Mouse (Mus musculus): Measurements from ENCODE around the gene Stap2. TPM values are rescaled to one million over a fixed set of nuclear protein-coding genes. Genes with fewer than 3 reads are reported as not detected.

The Stap2 gene
- polyA plus RNA-seq, 1 experiment from 2014 or later, result 6.5 TPM

- Histone ChIP-seq H3K36me3 (ENCODE audit: control insufficient read depth, insufficient read depth, low read length) (peaks cover 20% of the 10 kb centered on the region; the same call in 1 of the 2 replicates), H3K4me1 (ENCODE audit: control insufficient read depth, insufficient read depth, low read length) (no peaks in the 10 kb centered on the region), H3K27me3 (ENCODE audit: control insufficient read depth, insufficient read depth, low read length) (no peaks in the 10 kb centered on the region), H3K9me3 (ENCODE audit: control insufficient read depth, low read length) (no peaks in the 10 kb centered on the region), H3K9ac (ENCODE audit: low read length) (no peak overlapping the region), H3K4me2 (ENCODE audit: low read depth, severe bottlenecking) (no peak overlapping the region), H3K4me3 (ENCODE audit: low read depth, low read length) (no peak overlapping the region), H3K27ac (replicated peaks; ENCODE audit: low read depth, low read length) (no peak overlapping the region)
- no peak for DNase-seq (ENCODE audit: low spot score)
- ATAC-seq (ENCODE audit: insufficient number of reproducible peaks, low FRiP score, low TSS enrichment, low read depth), result no peak
- WGBS, result 39% methylated on average over 2 of the region's 2 CpGs
These were observed 17.0 kb upstream of the Stap2 start for GRCm38 (mm10) chr17:56022131-56022988.

GRCm38 (mm10) chr17:56021161-56021910 is 16.0 kb upstream of the Stap2 start:
- no peak for DNase-seq (ENCODE audit: low spot score)
- no peak for ATAC-seq (ENCODE audit: insufficient number of reproducible peaks, low FRiP score, low TSS enrichment, low read depth)
- Histone ChIP-seq H3K27ac (replicated peaks; ENCODE audit: low read depth, low read length) (no peak overlapping the region), H3K36me3 (ENCODE audit: control insufficient read depth, insufficient read depth, low read length) (peaks cover 28% of the 10 kb centered on the region; the same call in 1 of the 2 replicates), H3K4me3 (ENCODE audit: low read depth, low read length) (no peak overlapping the region), H3K4me2 (ENCODE audit: low read depth, severe bottlenecking) (no peak overlapping the region), H3K4me1 (ENCODE audit: control insufficient read depth, insufficient read depth, low read length) (no peaks in the 10 kb centered on the region), H3K9ac (ENCODE audit: low read length) (no peak overlapping the region), H3K9me3 (ENCODE audit: control insufficient read depth, low read length) (no peaks in the 10 kb centered on the region), H3K27me3 (ENCODE audit: control insufficient read depth, insufficient read depth, low read length) (no peaks in the 10 kb centered on the region)
- WGBS, result 84% methylated on average over 4 of the region's 4 CpGs

GRCm38 (mm10) chr17:56020400-56021084 is 15.2 kb upstream of the Stap2 start:
- DNase-seq (ENCODE audit: low spot score) (no peak), ATAC-seq (ENCODE audit: insufficient number of reproducible peaks, low FRiP score, low TSS enrichment, low read depth) (no peak)
- Histone ChIP-seq H3K27ac (replicated peaks; ENCODE audit: low read depth, low read length) (no peak overlapping the region), H3K4me2 (ENCODE audit: low read depth, severe bottlenecking) (no peak overlapping the region), H3K36me3 (ENCODE audit: control insufficient read depth, insufficient read depth, low read length) (peaks cover 35% of the 10 kb centered on the region; the same call in 1 of the 2 replicates), H3K27me3 (ENCODE audit: control insufficient read depth, insufficient read depth, low read length) (no peaks in the 10 kb centered on the region), H3K9me3 (ENCODE audit: control insufficient read depth, low read length) (no peaks in the 10 kb centered on the region), H3K4me3 (ENCODE audit: low read depth, low read length) (no peak overlapping the region), H3K9ac (ENCODE audit: low read length) (no peak overlapping the region), H3K4me1 (ENCODE audit: control insufficient read depth, insufficient read depth, low read length) (no peaks in the 10 kb centered on the region)
- WGBS, result 92% methylated on average over 6 of the region's 6 CpGs

DNA sequence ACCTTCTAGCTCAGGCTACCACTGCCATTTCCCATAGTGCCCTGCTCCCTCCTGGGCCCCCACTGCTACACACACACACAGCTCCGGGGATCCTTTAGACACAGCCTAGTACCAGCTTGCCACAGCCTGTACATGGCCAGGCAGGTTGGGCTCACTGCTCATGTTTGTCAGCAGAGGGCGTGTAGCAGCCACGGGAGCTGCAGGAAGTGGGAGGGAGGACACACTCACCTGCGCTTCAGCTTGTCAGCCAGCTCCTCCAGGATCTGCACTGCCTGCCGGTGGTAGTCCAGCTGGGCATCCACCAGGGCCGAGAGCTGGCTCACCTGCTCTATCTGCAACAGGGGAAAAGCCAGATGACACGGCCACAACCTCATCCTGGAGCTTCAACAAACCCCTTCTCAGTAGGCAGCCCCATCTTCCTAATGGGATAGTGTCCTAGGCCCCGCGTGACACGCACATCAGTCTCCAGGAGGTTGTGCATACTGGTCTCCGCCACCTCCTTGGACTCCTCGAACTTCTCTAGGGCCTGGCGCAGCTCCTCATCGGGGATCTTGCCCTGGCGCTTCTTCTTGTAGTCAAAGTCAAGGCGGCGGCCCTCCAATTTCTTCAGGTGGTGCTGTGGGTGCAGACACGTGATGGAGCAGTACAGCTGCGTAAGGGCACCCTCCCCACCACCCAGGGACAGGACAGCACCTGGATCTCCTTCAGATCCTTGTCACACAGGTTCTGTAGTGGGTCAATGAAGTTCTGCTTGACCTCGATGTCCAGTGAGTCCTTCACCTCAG is 13.2 kb upstream of the Stap2 start:
- Histone ChIP-seq H3K9me3 (ENCODE audit: control insufficient read depth, low read length) (no peaks in the 10 kb centered on the region), H3K4me2 (ENCODE audit: low read depth, severe bottlenecking) (no peak overlapping the region), H3K4me3 (ENCODE audit: low read depth, low read length) (no peak overlapping the region), H3K27ac (replicated peaks; ENCODE audit: low read depth, low read length) (no peak overlapping the region), H3K27me3 (ENCODE audit: control insufficient read depth, insufficient read depth, low read length) (no peaks in the 10 kb centered on the region), H3K9ac (ENCODE audit: low read length) (no peak overlapping the region), H3K4me1 (ENCODE audit: control insufficient read depth, insufficient read depth, low read length) (no peaks in the 10 kb centered on the region), H3K36me3 (ENCODE audit: control insufficient read depth, insufficient read depth, low read length) (peaks cover 42% of the 10 kb centered on the region)
- 77% methylated on average over 20 of the region's 20 CpGs for WGBS
- no peak for DNase-seq (ENCODE audit: low spot score)
- ATAC-seq (ENCODE audit: insufficient number of reproducible peaks, low FRiP score, low TSS enrichment, low read depth), result 0 out of 2 replicates have a peak, but pooled peaks have one; percentile 6

DNA sequence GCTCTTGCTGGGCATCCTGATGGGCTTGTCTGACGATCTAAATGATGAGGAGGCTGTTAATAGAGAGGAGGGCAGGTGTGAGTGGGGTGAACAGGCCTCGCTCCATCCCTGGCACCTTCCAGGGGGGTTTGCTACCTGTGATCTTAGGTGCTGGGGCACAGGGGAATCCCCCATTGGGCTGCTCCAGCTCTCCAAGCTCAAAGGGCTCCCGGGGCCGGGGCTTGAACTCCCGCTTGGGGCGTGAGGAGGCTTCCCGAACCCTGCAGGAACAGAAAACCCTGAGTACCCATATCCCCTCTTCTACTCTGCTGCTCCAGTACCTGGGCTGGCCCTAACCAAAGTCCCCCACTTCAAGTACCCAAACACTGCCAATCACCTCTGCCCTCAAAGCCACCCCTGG is 12.5 kb upstream of the Stap2 start:
- Histone ChIP-seq H3K36me3 (ENCODE audit: control insufficient read depth, insufficient read depth, low read length) (peaks cover 44% of the 10 kb centered on the region), H3K4me2 (ENCODE audit: low read depth, severe bottlenecking) (no peak overlapping the region), H3K9me3 (ENCODE audit: control insufficient read depth, low read length) (no peaks in the 10 kb centered on the region), H3K4me1 (ENCODE audit: control insufficient read depth, insufficient read depth, low read length) (no peaks in the 10 kb centered on the region), H3K27ac (replicated peaks; ENCODE audit: low read depth, low read length) (no peak overlapping the region), H3K27me3 (ENCODE audit: control insufficient read depth, insufficient read depth, low read length) (no peaks in the 10 kb centered on the region), H3K4me3 (ENCODE audit: low read depth, low read length) (no peak overlapping the region), H3K9ac (ENCODE audit: low read length) (no peak overlapping the region)
- WGBS, result 86% methylated on average over 7 of the region's 7 CpGs
- ATAC-seq (ENCODE audit: insufficient number of reproducible peaks, low FRiP score, low TSS enrichment, low read depth) (no peak), DNase-seq (ENCODE audit: low spot score) (no peak)

DNA sequence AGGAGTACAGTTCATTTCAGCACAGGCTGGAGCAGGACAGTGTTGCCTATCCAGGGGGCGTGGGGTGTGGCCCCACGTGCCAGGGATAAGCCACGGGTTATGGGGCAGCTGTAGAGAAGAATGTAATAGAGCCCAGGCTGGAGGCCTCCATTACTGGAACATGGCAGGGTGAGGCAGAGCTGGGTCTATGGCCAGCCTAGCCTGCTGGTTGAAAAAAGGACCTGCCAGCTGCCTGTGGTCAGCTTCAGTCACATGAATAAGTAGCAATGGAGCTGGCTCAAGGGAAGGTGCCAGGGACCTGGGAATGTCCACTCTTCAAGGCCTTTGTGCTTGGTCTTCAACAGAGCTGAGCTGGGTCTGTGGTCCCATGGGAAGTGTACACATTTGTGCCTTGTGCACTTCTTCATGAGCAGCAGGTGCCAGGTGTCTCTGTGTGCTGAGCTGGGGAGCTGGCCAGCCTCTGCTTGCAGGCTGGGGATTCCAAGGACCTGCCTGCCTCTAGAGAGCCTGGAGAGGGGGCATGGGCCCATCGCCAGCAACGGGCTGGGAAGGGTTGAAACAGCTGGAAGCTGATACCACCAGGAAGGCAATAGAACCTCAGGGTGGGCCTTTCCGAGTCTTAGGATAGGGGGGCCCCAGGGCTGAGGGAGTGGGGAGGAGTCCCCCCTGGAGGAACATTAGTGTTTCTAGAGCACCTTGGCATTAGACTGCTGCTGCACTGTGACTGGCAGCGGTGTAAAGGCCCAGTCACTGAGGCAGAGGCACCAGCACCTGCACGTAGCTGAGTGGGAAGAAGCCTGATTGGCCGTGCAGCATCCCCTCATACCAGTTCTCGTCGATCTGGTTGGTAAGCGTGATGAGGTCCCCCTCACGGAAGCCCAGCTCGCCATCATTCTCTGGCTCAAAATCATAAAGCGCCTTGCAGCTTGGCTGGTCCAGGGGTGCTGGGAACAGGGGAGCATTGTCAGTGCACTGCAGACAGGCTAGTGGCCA is 11.7 kb upstream of the Stap2 start:
- no peaks in the 10 kb centered on the region for H3K27me3 ChIP-seq (ENCODE audit: control insufficient read depth, insufficient read depth, low read length)
- WGBS, result 88% methylated on average over 15 of the region's 15 CpGs
- H3K27ac ChIP-seq (replicated peaks; ENCODE audit: low read depth, low read length), result no peak overlapping the region
- ATAC-seq (ENCODE audit: insufficient number of reproducible peaks, low FRiP score, low TSS enrichment, low read depth) (no peak), DNase-seq (ENCODE audit: low spot score) (no peak)
- no peaks in the 10 kb centered on the region for H3K4me1 ChIP-seq (ENCODE audit: control insufficient read depth, insufficient read depth, low read length)
- H3K4me3 ChIP-seq (ENCODE audit: low read depth, low read length), result no peak overlapping the region
- no peak overlapping the region for H3K4me2 ChIP-seq (ENCODE audit: low read depth, severe bottlenecking)
- H3K36me3 ChIP-seq (ENCODE audit: control insufficient read depth, insufficient read depth, low read length), result peaks cover 45% of the 10 kb centered on the region
- no peak overlapping the region for H3K9ac ChIP-seq (ENCODE audit: low read length)
- H3K9me3 ChIP-seq (ENCODE audit: control insufficient read depth, low read length), result no peaks in the 10 kb centered on the region

DNA sequence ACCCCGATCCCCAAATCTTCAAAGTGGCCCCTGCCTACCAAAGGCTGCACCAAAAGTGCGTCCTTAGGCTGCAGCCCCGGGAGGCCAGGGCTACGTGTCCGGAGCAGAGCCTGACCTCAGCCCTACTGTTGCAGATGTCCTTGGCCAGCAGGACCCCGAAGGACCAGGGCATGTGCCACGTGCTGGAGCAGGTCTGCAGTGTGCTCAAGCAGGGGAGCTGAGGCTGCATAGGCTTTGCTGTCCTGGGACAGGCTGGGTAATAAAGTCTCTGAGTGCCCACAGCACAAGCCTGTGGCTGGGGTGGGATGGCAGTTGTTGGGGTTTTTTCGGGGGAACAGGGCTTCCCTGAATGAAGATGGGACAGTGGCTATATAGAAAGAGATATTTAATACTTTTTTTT is 11.0 kb upstream of the Stap2 start:
- no peaks in the 10 kb centered on the region for H3K9me3 ChIP-seq (ENCODE audit: control insufficient read depth, low read length)
- no peak overlapping the region for H3K27ac ChIP-seq (replicated peaks; ENCODE audit: low read depth, low read length)
- H3K4me1 ChIP-seq (ENCODE audit: control insufficient read depth, insufficient read depth, low read length), result no peaks in the 10 kb centered on the region
- H3K4me2 ChIP-seq (ENCODE audit: low read depth, severe bottlenecking), result no peak overlapping the region
- H3K36me3 ChIP-seq (ENCODE audit: control insufficient read depth, insufficient read depth, low read length), result peaks cover 50% of the 10 kb centered on the region
- H3K27me3 ChIP-seq (ENCODE audit: control insufficient read depth, insufficient read depth, low read length), result no peaks in the 10 kb centered on the region
- DNase-seq (ENCODE audit: low spot score) (no peak), ATAC-seq (ENCODE audit: insufficient number of reproducible peaks, low FRiP score, low TSS enrichment, low read depth) (no peak)
- H3K9ac ChIP-seq (ENCODE audit: low read length), result no peak overlapping the region
- no peak overlapping the region for H3K4me3 ChIP-seq (ENCODE audit: low read depth, low read length)
- 89% methylated on average over 8 of the region's 8 CpGs for WGBS
